Mouse (Mus musculus) ovary, adult 18-20 months (tissue): Measurements from ENCODE around the gene Gm20696.

Source experiments
- DNase-seq: peaks from one replicate; pipeline ENCODE4 v3.0.0; 2022; ENCODE audit warnings: low spot score, mixed read lengths

The Gm20696 gene

GRCm38 (mm10) chr6:99624542-99624941, 42.1 kb downstream of the Gm20696 start:
- no peak for DNase-seq

GRCm38 (mm10) chr6:99623641-99624040, 43.0 kb downstream of the Gm20696 start:
- no peak for DNase-seq

GRCm38 (mm10) chr6:99621167-99621566, 45.4 kb downstream of the Gm20696 start:
- no peak for DNase-seq

DNA sequence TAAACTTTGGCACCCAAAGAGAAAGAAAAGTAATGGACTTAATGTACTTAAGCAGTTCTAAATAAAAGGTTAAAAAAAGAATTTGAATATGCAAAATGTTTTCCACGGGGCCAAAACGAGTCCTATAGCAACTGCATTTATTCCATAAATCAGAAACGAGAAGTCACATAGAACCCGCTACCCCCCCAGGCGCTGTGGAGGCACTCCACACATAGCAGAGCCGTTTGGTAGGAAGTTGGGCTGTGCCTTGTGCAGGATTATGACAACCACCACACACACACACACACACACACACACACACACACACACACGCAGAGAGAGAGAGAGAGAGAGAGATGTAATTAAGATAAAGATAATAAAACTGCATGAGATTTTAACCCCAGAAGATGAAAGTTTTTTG, 46.1 kb downstream of the Gm20696 start:
- no peak for DNase-seq

- DNase-seq: no peak
Observed at GRCm38 (mm10) chr6:99619964-99620363, 46.6 kb downstream of the Gm20696 start.

GRCm38 (mm10) chr6:99619466-99619865, 47.1 kb downstream of the Gm20696 start:
- no peak for DNase-seq

- DNase-seq: no peak
Observed at GRCm38 (mm10) chr6:99617867-99618266, 48.7 kb downstream of the Gm20696 start.

DNA sequence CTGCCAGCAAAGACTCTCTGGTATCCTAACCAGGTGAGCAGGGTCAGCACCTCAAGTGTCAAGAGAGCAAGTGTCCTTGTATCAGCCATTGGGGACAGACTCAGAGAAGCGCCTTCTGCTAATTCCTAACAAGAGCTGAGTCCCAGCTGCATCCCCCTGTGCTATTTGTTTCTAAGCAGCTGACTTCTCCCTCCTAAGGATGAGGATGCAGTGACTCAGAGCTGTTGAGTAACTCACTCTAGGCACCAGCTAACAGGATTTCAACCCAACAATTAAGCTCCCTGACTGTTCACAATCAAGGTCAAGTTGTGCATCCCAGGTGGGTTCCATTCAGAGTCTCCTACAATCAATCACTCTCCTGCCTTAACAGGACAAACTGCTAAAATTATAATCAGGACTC, 49.2 kb downstream of the Gm20696 start:
- DNase-seq: no peak

GRCm38 (mm10) chr6:99615272-99615751, 51.3 kb downstream of the Gm20696 start:
- no peak for DNase-seq

- DNase-seq: no peak
Observed at GRCm38 (mm10) chr6:99614566-99615271, 51.9 kb downstream of the Gm20696 start.

DNA sequence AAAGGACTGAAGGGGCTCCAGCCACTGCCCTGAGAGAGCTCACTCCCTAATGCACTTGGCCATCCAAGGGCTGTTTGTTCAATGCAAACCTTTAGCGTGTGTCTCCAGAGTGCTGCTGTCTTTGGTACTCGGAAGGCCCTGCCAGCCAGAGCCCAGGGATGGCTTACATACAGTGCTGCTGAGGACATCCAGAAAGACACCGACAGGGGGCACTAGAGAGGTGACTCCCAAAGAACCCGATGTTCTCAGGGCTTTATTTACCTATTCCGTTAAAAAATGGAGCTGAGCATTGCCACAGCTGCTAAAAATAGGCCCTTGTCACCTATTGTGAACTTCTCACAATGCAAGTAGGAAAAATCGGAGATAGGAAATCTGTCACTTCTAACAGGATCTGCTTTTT, 54.7 kb downstream of the Gm20696 start:
- no peak for DNase-seq

GRCm38 (mm10) chr6:99610454-99611427, 55.9 kb downstream of the Gm20696 start:
- no peak for DNase-seq

DNA sequence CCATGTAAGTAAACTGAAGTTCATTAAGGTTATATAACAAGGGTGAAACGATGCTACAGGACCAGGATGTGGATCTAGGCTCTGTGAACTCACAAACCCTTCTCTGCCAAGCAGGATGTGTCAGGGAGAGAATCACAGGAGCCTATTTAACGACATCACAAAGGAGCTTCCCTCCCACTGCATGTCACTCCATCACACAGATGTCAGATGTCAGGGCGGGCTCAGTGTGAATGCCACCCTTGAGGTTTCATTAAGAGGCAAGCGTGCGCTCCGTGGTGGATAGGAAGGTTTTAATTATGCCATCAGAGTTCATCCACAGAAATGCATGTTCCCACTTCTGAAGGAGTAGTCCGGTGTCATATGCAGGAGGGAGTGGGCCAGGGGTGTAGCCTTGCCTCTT, 60.5 kb downstream of the Gm20696 start:
- DNase-seq: no peak

GRCm38 (mm10) chr6:99604758-99605157, 61.8 kb downstream of the Gm20696 start:
- DNase-seq: peak; percentile 63

DNA sequence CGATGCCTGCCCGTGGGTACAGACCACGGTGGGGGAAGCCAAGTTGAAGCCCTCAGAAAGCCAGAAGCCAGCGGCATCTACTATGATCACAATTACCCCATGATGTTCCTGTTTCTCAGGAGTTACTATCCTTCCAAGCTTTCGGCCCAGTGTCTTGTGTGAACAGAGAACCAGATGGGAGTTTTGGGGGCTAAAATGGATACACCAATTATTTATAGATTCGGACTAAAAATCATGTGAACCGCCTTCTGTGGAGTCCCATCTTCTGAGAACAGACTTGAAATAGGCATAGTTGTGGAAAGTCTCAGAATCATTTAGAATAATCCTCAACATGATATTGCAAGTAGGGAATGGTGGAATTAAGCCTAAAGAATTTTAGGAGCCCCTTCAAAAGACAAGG, 64.2 kb downstream of the Gm20696 start:
- DNase-seq: no peak

GRCm38 (mm10) chr6:99600886-99601285, 65.7 kb downstream of the Gm20696 start:
- DNase-seq: no peak

- no peak for DNase-seq
Observed at GRCm38 (mm10) chr6:99600168-99600793, 66.3 kb downstream of the Gm20696 start.

- no peak for DNase-seq
Observed at GRCm38 (mm10) chr6:99599651-99600050, 66.9 kb downstream of the Gm20696 start.

DNA sequence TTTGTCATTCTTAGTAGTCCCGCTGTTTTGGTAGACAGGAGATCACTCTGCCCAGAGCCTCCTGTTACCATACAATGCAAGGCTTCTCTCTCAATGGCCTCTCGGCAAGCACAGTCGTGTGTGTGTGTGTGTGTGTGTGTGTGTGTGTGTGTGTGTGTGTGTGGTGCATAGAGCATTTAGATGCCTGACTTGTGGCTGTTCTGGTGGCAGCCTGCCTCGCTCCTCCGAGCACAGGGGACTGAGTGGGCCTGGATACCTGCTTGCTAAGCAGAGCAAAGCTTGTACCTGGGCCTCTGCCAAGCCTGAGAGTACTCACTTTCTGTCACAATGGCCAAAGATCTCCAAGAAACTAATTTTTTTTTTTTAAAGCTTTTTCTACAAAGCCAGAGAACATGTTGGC, 67.4 kb downstream of the Gm20696 start:
- no peak for DNase-seq

DNA sequence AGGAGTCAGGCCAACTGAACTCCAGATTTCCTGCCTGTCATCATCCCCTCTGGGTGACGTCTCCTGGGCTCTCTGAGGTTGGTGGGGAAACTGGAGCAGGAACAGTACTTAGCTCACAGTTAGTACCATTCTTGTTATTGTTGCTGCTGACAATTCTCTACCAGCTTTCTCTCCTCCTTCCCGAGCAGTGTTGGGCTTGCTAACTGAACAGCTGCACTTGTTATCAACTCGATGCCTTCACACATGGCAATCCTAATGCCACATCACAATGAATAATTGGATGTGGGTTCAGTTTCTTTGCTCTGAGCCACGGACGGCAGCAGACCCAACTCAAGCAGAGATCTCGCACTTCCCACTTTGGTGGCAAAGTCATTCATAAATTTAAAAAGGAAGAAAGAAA, 89.6 kb downstream of the Gm20696 start:
- DNase-seq: no peak

DNA sequence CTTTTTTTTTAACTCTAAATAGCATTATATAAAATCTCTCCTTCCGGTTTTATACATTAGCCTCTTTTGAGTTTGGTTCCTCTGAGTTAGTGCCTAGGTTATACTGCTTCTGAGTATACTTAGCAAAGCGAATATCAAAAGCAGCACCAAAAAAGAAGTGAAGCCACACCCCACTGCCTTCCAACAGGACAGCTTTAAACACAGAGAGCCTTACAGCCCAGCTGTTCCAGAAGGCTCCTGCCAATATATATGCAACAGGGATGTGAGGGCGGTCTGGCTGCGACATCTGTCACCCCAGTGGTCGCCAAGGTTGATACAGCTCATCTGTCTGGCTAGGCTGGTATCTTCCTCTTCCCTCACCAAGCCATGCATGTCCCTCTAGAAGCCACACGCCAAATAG, 91.0 kb downstream of the Gm20696 start:
- no peak for DNase-seq

- no peak for DNase-seq
Observed at GRCm38 (mm10) chr6:99573343-99573742, 93.3 kb downstream of the Gm20696 start.

- no peak for DNase-seq
Observed at GRCm38 (mm10) chr6:99572071-99572470, 94.5 kb downstream of the Gm20696 start.
